Mouse (Mus musculus): ENCODE results near the gene Crcp. TPM values are rescaled to one million over a fixed set of nuclear protein-coding genes. Genes with fewer than 3 reads are reported as not detected.
A peak's percentile ranks its signal among the peaks of the same experiment; 100 is the strongest.

Crcp gene
- polyA plus RNA-seq, 1 experiment from 2014 or later: 66.5 TPM

- Histone ChIP-seq H3K9me3 (no peaks in the 10 kb centered on the region), H3K9ac (replicated peaks) (no peak overlapping the region), H3K4me1 (peaks cover 5% of the 10 kb centered on the region; the same call in 1 of the 2 replicates), H3K4me2 (replicated peaks) (no peak overlapping the region), H3K27ac (replicated peaks) (no peak overlapping the region), H3K27me3 (no peaks in the 10 kb centered on the region), H3K4me3 (no peak overlapping the region), H3K36me3 (peaks cover 73% of the 10 kb centered on the region)
- 84% methylated on average over 6 of the region's 6 CpGs for WGBS
- ATAC-seq (ENCODE audit: low FRiP score, low read depth): no peak
Measured at GRCm38 (mm10) chr5:130047013-130047412, 17.9 kb downstream of the Crcp start.

GRCm38 (mm10) chr5:130048786-130049520 lies 19.9 kb downstream of the Crcp start:
- Histone ChIP-seq H3K9me3 (no peaks in the 10 kb centered on the region), H3K27ac (replicated peaks) (peak overlapping the region; percentile 39; the same call in 1 of the 2 replicates), H3K27me3 (no peaks in the 10 kb centered on the region), H3K4me1 (peaks cover 5% of the 10 kb centered on the region; the same call in 1 of the 2 replicates), H3K4me2 (replicated peaks) (no peak overlapping the region), H3K36me3 (peaks cover 57% of the 10 kb centered on the region), H3K9ac (replicated peaks) (no peak overlapping the region), H3K4me3 (no peak overlapping the region)
- 74% methylated on average over 15 of the region's 15 CpGs for whole genome bisulfite sequencing
- no peak for ATAC-seq (ENCODE audit: low FRiP score, low read depth)

- no peak overlapping the region for H3K4me3 ChIP-seq
- WGBS: 38% methylated on average over 6 of the region's 6 CpGs
- no peak overlapping the region for H3K4me2 ChIP-seq (replicated peaks)
- H3K9ac ChIP-seq (replicated peaks): no peak overlapping the region
- no peaks in the 10 kb centered on the region for H3K27me3 ChIP-seq
- no peak for ATAC-seq (ENCODE audit: low FRiP score, low read depth)
- H3K9me3 ChIP-seq: no peaks in the 10 kb centered on the region
- no peak overlapping the region for H3K27ac ChIP-seq (replicated peaks)
- H3K36me3 ChIP-seq: peaks cover 57% of the 10 kb centered on the region
- peaks cover 5% of the 10 kb centered on the region; the same call in 1 of the 2 replicates for H3K4me1 ChIP-seq
Measured at GRCm38 (mm10) chr5:130050416-130050815, 21.3 kb downstream of the Crcp start.

GRCm38 (mm10) chr5:130051073-130051860 lies 22.2 kb downstream of the Crcp start:
- Histone ChIP-seq H3K9me3 (no peaks in the 10 kb centered on the region), H3K4me1 (peaks cover 5% of the 10 kb centered on the region; the same call in 1 of the 2 replicates), H3K4me3 (no peak overlapping the region), H3K4me2 (replicated peaks) (no peak overlapping the region), H3K27me3 (no peaks in the 10 kb centered on the region), H3K27ac (replicated peaks) (no peak overlapping the region), H3K36me3 (peaks cover 53% of the 10 kb centered on the region), H3K9ac (replicated peaks) (no peak overlapping the region)
- no peak for ATAC-seq (ENCODE audit: low FRiP score, low read depth)
- WGBS: 82% methylated on average over 15 of the region's 15 CpGs

GRCm38 (mm10) chr5:130052510-130052909 lies 23.4 kb downstream of the Crcp start:
- no peak for ATAC-seq (ENCODE audit: low FRiP score, low read depth)
- Histone ChIP-seq H3K36me3 (peaks cover 41% of the 10 kb centered on the region), H3K27me3 (no peaks in the 10 kb centered on the region), H3K9me3 (no peaks in the 10 kb centered on the region), H3K4me3 (no peak overlapping the region), H3K27ac (replicated peaks) (no peak overlapping the region), H3K9ac (replicated peaks) (no peak overlapping the region), H3K4me1 (peaks cover 5% of the 10 kb centered on the region; the same call in 1 of the 2 replicates), H3K4me2 (replicated peaks) (no peak overlapping the region)
- 56% methylated on average over 5 of the region's 5 CpGs for WGBS

- Histone ChIP-seq H3K4me1 (peaks cover 5% of the 10 kb centered on the region; the same call in 1 of the 2 replicates), H3K9ac (replicated peaks) (no peak overlapping the region), H3K9me3 (no peaks in the 10 kb centered on the region), H3K27ac (replicated peaks) (peak overlapping the region; percentile 15; the same call in 1 of the 2 replicates), H3K4me2 (replicated peaks) (no peak overlapping the region), H3K36me3 (peaks cover 41% of the 10 kb centered on the region), H3K4me3 (no peak overlapping the region), H3K27me3 (no peaks in the 10 kb centered on the region)
- WGBS: 92% methylated on average over 6 of the region's 6 CpGs
- ATAC-seq (ENCODE audit: low FRiP score, low read depth): no peak
Measured at GRCm38 (mm10) chr5:130052955-130053354, 23.9 kb downstream of the Crcp start.

GRCm38 (mm10) chr5:130055688-130056087 lies 26.6 kb downstream of the Crcp start:
- Histone ChIP-seq H3K4me1 (peaks cover under 1% of the 10 kb centered on the region; the same call in 1 of the 2 replicates), H3K27ac (replicated peaks) (no peak overlapping the region), H3K4me2 (replicated peaks) (no peak overlapping the region), H3K9ac (replicated peaks) (no peak overlapping the region), H3K36me3 (peaks cover 38% of the 10 kb centered on the region), H3K27me3 (no peaks in the 10 kb centered on the region), H3K9me3 (no peaks in the 10 kb centered on the region), H3K4me3 (no peak overlapping the region)
- ATAC-seq (ENCODE audit: low FRiP score, low read depth): no peak
- 91% methylated on average over 4 of the region's 4 CpGs for WGBS

GRCm38 (mm10) chr5:130056303-130056702 lies 27.2 kb downstream of the Crcp start:
- WGBS: 97% methylated on average over 2 of the region's 2 CpGs
- H3K36me3 ChIP-seq: peaks cover 36% of the 10 kb centered on the region

GRCm38 (mm10) chr5:130059413-130060328 lies 30.6 kb downstream of the Crcp start:
- H3K4me3 ChIP-seq: no peak overlapping the region
- no peaks in the 10 kb centered on the region for H3K9me3 ChIP-seq
- H3K27ac ChIP-seq (replicated peaks): 0 out of 2 replicates have a peak overlapping the region, but pooled peaks have one; percentile 11
- no peak for ATAC-seq (ENCODE audit: low FRiP score, low read depth)
- no peaks in the 10 kb centered on the region for H3K27me3 ChIP-seq
- 78% methylated on average over 12 of the region's 12 CpGs for WGBS
- no peaks in the 10 kb centered on the region for H3K4me1 ChIP-seq
- H3K9ac ChIP-seq (replicated peaks): no peak overlapping the region
- H3K4me2 ChIP-seq (replicated peaks): no peak overlapping the region
- peaks cover 35% of the 10 kb centered on the region for H3K36me3 ChIP-seq

More at GRCm38 (mm10) chr5:130056303-130056702, 27.2 kb downstream of the Crcp start:
- Histone ChIP-seq H3K9me3 (no peaks in the 10 kb centered on the region), H3K27me3 (no peaks in the 10 kb centered on the region), H3K9ac (replicated peaks) (no peak overlapping the region), H3K4me1 (no peaks in the 10 kb centered on the region; the same call in 1 of the 2 replicates), H3K4me3 (no peak overlapping the region), H3K4me2 (replicated peaks) (no peak overlapping the region), H3K27ac (replicated peaks) (no peak overlapping the region)
- ATAC-seq (ENCODE audit: low FRiP score, low read depth): no peak

- Histone ChIP-seq H3K27ac (replicated peaks) (no peak overlapping the region), H3K4me2 (replicated peaks) (no peak overlapping the region), H3K9me3 (no peaks in the 10 kb centered on the region), H3K27me3 (no peaks in the 10 kb centered on the region), H3K9ac (replicated peaks) (no peak overlapping the region), H3K4me3 (no peak overlapping the region), H3K4me1 (no peaks in the 10 kb centered on the region), H3K36me3 (peaks cover 33% of the 10 kb centered on the region)
- no peak for ATAC-seq (ENCODE audit: low FRiP score, low read depth)
- 95% methylated on average over 4 of the region's 4 CpGs for WGBS
Measured at GRCm38 (mm10) chr5:130060329-130060665, 31.2 kb downstream of the Crcp start.

GRCm38 (mm10) chr5:130062096-130062495 lies 33.0 kb downstream of the Crcp start:
- H3K9me3 ChIP-seq: no peaks in the 10 kb centered on the region
- H3K4me3 ChIP-seq: no peak overlapping the region
- no peaks in the 10 kb centered on the region for H3K27me3 ChIP-seq
- no peak overlapping the region for H3K4me2 ChIP-seq (replicated peaks)
- no peaks in the 10 kb centered on the region for H3K4me1 ChIP-seq
- 90% methylated on average over 2 of the region's 2 CpGs for WGBS
- no peak overlapping the region for H3K9ac ChIP-seq (replicated peaks)
- no peak overlapping the region for H3K27ac ChIP-seq (replicated peaks)
- ATAC-seq (ENCODE audit: low FRiP score, low read depth): no peak
- H3K36me3 ChIP-seq: peaks cover 27% of the 10 kb centered on the region

Measured in midbrain, embryonic 12.5 days (tissue).